Mouse (Mus musculus) cerebellum, postnatal 25 days (tissue): ENCODE results near the gene Il1a.

Source experiments
- DNase-seq, 2 experiments: peaks; one replicate each; pipeline ENCODE4 v3.0.0; 2021; ENCODE audit warnings: mixed read lengths in 2 of 2

Il1a gene

DNA sequence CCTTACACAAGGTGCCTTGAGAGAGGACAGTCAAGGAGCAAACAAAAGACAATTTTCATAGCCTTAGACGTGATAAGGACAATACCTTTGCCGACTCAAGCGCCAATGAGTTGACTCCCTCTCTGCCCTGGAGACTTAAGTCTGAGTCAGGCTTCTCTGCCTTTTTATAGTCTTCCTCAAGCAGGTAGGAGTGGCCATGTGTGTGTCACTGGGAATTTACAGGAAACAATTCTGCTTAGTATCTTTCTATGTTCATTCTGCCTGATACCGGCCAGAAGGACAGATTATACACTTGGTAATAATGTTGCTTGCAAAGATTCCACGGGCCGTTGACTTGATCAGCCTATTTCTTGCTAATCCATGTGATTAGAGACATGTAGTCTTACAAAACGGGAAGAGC is at the start of gene Il1a:
Gene Il1a, minus strand, starts transcription at position 137 of the 400 bp plus-strand sequence.
- DNase-seq: no peak

DNA sequence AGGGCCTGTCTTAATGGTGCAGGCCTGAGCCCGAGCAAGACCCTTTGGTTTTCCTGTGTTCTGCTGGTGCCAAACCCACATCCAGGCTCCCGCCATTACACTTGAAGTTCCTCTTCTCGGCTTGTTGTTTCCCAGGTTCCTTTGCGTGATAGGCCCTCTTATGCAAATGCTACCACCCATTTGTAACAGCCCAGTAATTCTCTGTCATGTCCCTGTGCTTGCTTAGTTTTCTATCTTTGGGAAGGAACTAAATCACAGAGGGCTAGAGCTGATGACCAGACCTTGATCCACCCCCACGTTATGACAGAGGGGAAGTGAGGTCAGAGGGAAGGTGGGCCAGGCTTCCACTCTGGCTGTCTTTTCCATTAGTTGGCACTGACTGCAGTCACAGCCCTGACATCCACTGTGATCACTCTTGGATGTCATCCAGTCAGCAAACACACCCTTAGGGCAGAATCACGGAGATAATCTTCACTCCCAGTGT is 28.4 kb upstream of the Il1a start:
- no peak for DNase-seq

DNA sequence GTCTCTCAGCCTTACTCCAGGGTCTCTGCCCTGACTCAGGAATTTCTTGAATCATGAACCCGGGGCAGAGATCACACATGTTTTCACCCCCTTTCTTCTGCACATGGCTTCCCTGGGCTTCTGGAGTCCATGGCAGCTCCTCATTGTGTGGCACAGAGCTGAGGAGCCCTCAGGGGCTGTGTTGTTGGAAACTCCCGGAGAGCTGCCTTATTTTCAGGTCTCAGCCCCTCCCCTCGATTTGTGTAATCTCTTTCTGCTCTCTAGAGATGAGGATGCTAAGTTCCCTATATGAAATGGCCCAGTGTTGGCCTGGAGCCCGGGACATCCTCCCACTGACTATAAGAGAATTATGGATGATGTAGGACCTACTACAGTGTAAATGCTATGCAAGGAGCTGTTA is 23.7 kb upstream of the Il1a start:
- DNase-seq: no peak

DNA sequence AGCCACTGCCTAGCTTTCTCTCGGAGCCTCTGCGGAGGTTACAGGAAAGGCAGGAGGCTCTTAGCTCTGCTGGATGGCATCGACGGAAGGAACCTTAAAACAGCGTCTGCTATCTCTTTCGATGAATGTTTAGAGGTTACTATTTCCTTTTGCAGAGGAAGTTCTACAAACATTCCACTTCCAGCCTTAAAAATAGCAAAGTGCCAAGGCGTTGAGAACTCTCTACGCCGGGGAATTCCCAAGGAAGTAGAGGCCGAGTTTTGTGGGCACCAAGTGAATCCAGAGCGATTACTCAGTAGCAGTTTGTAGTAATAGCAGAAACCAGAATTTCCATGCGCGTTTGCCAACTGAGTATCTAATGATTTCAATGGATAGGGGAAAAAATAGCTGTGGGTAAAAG is 20.8 kb upstream of the Il1a start:
- DNase-seq: no peak

DNA sequence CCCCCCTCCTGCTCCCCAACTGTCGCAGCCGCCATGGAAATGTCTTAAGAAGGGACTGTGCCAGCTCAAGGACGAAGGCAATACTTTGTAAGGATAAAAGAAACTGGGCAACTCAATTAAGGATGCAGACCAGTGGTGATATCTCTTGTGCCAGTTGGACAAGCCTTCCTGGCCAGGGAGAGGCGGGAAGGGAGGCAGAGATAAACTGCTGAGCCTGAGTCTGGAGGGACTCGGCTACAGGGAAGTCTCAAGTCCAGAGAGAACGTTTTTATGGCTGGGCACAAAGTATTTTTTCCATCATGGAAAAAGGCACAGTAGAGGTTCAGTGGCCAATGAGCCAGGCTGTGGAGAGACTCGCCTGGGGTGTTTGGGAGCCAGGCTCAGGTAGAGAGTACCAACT is 20.3 kb upstream of the Il1a start:
- no peak for DNase-seq

DNA sequence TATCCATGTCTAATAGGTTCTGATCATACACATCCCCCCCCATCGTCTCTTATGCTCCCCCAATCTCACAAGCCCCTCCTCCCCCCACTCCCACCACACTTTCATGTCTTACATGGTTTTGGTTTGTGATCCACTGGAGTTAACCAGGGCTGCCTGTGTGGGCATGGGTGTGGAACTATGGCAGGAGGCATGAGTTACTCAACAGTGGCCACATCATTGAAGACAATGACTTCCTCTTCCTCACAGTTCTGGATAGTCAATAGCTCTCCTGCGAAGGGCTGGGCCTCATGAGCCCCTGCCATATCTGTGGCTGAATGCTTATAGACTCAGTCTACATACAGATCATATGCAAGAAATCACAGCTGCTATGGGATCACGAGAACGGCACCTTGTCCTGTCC is 18.5 kb upstream of the Il1a start:
- DNase-seq: no peak

DNA sequence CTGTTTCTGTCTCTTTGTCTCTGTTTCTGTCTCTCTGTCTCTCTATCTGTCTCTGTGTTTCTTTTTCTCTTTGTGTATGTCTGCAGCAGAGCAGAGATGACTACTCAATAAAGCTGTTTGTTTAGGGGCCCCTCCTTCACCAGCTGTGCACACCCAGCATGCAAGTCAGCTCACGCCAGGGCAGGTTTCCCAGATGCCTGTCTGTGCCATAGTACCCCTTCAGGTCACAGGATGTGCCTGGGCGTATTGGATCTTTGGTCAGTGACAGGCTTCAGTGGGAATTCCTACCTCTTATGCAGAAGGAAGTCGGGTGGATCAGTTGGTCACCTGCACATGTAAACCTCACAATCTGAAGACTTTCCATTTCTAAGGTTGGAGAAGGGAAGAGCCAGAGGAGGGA is 14.4 kb upstream of the Il1a start:
- DNase-seq: no peak

DNA sequence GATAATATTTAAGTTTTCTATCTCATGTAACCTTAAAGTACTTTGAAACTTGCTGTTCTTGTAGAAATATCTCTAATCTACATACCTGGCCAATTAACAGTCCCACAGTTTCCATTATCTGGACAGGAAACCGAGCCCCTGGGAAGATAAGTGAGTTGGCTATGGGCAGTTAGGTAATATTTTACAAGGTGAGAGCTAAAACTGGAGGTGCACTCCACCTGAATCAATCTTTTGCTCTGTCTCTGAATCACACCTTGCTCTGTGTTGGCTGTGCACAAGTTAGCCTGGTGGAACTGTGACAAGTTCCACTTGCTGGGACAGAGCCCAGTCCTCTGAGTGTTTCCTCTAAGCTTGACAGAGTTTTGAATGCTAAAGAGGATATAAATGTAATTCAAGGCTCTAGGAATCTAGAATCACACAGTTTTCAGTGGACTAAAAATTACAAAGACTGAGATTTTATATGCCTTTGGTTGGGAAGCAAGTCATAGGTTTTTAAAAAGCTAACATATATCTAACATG is 12.4 kb upstream of the Il1a start:
- no peak for DNase-seq

DNA sequence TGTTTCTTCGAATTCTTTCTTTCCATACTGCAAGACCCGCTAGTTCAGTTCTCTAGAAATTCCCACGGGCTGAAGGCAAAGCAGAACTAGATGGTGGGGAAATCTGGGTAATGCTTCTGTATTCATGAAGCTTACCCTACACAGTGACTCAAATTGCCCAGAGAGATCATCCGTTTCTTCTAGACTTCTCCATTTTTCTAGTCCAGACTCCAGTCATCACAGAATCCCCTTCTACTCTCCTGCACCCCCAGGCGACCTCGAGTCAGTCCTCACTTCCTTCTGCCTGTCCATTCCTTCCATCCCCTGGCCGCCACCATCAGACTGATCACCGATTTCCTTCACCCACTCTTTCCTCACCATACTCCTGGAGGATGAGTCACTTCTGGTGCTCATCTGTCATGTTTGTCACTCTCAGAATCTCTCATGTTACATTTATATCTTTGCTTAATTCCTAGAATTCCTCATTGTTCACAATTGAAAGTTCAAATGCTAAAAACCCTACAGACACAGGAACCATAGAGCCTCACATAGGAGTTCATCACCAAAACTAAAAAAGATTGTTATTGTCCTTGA is 10.3 kb upstream of the Il1a start:
- no peak for DNase-seq

DNA sequence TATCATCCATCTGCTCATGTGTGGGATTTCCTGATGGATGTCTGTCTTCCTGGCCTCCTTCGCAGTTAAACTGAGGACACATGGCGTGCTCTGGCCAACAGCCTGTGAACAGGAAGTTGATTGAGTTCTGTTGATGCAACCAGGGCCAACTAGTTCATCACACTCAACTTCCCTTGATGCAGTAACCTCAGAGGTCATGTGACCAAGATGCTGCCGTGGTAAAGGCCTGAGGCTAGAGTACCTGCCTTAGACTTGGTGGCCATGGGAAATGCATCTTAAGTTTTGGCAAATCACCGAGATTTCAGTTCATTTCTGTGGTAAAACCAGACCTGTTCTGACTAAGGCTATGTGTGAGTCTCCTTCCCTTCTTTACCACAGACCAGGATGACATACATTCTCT is 6.1 kb upstream of the Il1a start:
- DNase-seq: no peak

DNA sequence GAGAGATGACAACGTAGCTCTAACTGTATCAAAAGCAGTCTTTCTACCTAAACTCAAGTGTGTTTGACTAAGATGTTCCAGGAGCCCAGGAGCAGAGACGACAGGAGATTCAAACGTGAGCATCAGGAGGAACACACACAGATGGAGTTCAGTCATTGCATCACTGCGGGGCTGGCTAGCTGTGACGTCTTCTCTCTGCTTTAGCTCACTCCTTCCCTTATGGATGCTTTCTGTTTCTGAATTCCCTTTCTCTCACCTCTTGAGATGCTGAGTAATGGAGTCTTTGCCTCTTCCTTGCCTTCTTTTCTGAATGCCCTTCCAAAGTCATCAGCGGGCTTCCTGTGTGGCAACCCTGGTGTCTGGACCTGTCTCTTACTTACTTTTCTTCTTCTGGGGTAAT is 5.1 kb upstream of the Il1a start:
- no peak for DNase-seq

DNA sequence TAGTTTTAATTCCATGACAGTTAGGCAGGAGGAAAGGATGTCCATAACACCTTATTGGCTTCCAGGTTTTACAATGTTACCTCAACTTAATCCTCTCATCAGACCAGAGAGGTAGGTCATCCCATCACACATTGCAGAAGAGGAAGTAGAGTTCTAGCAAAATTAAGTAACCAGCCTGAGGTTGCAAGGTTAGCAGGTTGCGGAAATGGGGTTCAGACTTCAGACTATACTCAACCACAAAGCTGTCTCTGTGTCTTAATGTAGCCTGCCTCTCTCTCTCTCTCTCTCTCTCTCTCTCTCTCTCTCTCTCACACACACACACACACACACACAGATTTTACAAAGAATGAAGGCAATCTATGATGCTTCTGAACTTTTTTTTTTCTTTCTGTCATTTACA is 4.2 kb upstream of the Il1a start:
- DNase-seq: no peak

DNA sequence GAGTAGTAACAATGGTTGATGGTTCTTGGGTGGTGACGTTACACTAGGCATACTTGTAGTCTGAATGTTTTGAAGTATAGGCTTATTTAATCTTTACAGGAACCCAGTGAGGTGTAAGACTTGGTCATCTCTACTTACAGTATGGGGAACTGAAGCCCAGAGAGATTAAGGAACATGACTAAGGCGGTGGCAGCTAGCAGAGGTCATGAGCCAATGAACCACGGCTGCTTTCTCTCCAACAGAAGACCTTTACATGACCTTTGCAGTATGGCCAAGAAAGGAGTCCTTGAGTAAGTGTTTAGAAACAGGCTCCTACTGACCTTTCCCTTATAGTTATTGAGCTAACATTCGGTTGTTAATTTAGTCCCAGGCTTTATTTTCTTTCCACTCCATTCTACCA is 3.8 kb downstream of the Il1a start:
- DNase-seq: no peak

DNA sequence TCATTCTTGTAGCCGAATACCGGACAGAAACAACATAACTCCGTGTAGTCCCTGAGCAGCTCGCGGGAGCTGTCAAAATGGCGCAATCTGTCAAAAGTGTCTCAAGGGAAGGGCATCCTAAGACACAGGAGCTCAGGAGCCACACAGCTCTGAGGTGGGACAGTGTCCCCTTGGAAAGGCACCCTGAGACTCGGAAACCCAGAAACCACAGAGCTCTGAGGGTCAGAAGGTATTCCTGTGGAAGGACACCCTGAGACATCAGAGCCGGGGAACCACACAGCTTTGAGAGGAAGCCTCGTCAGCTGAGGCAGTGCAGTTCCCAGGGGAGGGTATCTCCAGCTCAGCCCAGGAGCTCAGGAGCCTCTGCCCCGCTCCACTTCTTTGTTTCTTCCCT is 12.2 kb downstream of the Il1a start:
- DNase-seq: peak in 1 of 2 experiments; percentile 54

DNA sequence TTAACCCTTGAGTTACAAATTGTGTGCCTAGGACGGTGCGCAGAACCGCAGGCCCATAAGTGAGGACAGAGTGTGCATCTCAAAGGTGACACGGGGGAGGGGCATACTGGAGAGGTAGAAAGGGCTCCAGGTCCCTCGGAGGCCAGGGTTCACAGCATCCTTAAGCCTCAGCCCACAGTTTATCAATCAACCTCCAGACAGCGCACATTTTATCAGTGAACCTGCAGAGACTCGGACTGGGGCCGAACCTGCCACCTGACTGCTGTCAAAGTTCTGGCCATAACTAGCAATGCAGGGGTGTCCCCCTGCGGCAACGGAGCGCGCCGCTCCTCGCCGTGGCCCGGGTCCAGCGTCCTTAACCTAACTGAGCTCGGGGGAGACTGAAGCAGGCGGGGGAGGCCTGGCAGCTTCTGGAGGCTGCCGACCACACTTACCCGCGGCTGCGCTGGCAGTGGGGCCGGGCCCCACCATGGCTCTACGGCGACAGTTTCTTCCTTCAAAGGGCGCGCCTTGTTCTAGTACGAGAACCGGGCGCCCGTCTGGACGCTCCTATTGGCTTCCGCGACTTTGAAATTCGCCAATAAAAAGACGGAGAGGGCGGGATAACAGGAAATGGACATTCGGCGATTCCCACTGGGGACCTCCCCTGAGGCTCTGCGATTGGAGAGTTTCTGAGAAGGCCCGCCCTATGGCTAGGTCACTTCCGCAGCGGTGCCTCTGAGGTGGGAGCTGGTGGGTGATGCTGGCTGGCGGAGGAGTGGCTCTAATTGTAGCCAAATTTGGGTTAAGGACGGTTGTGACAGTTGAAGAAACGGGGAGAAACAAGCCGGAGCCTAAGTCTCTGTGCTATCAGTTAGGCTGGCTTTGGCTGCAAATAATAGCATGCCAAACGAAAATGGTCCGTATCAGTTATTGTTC is 12.8 kb downstream of the Il1a start, which contains the start of gene Ckap2l:
Gene Ckap2l, minus strand, starts transcription at position 542 of the 918 bp plus-strand sequence.
- DNase-seq: peak; percentile 97 to 98

DNA sequence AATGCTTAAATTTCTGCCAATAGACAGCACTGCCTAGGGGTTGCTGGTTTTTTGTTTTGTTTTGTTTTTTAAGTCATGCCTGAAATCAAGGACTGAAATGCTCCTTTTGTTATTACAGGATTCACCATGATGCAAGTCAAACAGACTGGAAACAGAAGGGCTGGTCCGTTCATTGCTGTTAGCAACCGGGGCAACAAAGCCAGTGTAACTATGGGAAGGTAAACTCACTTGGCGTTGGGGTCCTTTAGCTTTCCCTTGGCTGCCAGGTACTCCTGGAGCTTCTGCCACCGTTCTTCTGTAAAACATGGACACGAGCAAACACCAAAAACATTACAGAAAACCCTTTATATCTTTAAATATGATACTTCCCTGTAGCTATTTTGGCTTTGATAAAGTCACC is 13.7 kb downstream of the Il1a start:
- no peak for DNase-seq

DNA sequence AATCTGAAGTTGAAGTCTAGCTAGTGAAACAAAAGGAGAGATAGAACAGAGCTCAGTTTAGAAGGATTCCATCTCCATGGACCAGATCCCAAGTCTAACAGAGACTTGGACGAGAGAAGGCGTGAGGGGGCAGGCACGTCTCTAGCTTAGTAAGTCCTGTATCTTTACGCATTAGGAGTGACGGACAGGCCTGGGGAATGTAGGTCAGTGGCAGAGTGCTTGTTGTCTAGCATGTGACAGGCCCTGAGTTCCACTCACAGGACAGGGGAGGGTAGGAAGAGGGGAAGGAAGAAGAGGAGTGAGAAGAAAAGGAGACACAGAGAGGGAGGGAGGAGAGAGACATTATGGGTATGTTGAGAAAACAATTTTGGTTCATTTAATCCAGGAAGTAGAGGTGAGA is 14.7 kb downstream of the Il1a start:
- DNase-seq: no peak

DNA sequence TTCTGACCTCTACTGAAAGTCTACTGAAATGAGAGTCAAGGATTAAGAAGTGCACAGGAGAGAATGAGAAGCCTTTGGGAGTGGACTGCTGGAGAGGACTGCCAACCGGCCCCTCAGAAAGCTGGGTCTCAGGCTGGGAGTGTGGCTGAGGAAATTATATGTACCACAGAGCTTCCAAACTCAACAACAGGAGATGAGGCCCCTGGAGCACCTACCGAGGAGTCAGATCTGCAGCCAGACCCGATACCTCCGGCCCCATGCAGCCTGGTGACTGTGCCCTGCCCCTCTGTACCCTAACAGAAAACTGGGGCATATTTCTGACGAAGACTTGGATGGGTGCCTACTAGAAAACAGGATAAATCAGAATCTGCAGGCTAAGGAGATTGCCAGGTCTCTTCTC is 35.9 kb downstream of the Il1a start:
- no peak for DNase-seq

DNA sequence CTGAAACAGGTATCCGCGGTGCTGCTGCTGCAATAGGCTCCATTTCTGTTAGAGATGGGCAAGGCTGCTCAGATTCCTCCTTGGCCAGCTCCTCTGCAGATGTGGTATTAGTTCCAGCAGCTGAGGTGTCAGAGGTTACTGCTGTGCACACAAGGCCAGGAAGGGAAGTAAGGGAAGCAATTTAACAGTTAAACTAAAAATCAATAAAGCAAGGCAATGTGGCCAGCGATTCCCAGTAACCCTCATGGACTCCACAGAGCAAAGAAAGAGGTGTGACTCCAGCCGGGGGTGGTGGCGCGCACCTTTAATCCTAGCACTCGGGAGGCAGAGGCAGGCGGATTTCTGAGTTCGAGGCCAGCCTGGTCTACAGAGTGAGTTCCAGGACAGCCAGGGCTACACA is 39.2 kb downstream of the Il1a start:
- no peak for DNase-seq

DNA sequence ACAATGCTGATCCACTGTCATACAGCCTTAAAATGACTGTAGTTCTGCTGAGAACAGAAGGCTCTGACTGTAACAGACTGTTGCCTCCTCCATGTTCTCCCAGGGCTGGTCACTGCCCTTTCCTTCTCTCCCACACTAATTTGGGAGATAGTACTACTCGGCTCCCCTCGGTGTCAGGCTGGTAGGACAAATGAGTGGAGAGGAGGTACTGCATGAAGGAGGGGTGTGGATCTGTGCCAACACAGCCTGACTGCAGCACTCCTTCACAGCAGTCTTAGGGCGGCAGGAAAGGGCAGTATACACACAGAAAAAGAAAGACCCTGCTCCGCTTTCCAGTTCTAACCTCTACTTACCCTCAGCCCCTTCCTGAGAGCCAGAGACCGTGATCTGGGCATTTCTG is 39.8 kb downstream of the Il1a start:
- no peak for DNase-seq

DNA sequence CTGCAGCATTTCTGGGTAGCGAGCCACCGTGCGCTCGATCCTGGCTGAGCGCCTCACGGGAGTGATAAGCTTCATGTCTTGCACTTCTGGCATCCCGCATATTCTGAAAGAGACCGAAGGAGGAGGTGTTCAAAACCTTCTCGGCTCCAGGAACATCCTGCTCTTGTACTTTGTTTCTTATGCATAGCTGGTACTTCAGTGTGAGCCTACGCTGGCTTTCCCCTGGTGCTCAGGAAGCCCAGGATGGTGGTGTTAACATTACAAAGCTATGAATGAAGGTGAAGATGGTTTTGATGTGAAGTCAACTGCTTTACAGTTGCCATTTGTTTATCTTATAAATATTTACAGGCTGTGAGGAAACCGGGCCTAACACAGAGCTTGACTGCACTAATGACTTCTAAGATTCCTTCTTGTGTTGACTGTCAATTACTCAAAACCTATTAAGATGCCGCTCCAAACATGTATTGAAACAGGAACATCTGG is 40.6 kb downstream of the Il1a start:
- no peak for DNase-seq

DNA sequence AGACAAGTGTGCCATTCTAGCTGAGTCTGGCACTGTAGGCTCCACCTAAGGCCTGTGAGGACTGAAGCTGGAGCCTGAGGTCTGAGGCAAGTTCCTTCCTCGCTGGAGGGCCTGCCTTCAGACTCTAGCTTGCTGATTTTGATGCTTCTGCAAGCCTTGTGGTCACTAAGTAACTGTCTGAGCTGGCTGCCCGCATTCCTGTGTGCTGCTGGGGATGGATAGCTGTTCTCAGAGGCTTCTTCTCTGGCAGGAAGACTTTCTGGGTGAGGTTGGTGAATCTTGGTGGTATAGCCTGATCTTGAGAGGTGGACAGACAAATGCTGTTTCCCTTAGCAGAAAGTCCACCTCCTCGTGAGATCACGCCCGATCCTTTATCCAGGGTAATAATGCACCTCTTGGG is 42.0 kb downstream of the Il1a start:
- no peak for DNase-seq

DNA sequence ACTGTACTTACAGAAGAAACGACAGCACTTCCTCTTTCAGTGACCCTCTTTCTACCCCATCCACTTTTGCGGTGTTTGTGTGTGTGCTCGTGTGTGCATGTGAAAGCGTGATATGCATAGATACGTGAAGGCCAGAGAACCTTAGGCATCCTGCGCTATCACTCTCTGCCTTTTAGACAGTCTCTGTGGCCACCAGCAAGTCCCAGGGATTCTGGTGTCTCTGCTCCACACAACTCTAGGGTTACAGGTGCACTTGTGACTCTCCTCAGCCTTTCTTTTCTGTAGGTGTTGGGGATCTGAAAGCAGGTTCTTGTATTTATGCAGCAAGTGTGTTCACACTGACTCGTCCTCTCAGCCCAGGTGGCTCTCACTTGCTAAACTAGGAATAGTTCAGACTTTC is 44.5 kb downstream of the Il1a start:
- no peak for DNase-seq

DNA sequence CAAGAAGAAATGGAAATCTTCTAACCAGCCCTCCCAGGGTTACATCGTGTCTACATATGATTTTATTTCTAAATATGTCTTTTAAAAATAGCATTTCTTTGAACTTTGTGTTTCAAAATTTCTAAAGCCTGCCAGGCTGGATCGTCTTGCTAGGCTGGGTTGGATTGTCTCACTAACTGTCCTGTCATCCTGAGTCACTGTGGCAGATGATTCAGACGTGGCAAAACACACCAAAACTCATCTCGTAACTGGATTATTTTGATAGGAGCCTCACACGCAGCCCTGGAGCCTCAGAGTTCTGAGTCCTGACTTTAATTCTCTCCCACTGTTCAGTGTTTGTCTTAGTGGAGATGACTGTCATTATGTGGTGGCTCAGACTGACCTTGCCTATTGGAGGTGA is 46.7 kb downstream of the Il1a start:
- no peak for DNase-seq
